Mouse (Mus musculus): ENCODE data around the gene Cav1.

GRCm38 (mm10) chr6:17286381-17286780 is 19.8 kb upstream of the Cav1 start:
- TF ChIP-seq CTCF (IDR thresholded peaks at IDR 0.05; ENCODE audit: extremely low read depth, insufficient read depth, insufficient read length, insufficient replicate concordance) (no peak), POLR2A (IDR thresholded peaks at IDR 0.05; ENCODE audit: low read depth, low read length) (no peak)

All from spleen, adult 2 months (tissue).